Mouse (Mus musculus) ES-Bruce4 (cell line): ENCODE measurements around the gene Tekt3.

ENCODE experiments used
- CTCF ChIP-seq: IDR thresholded peaks from one replicate; pipeline ENCODE4 v1.8.1; 2011; ENCODE audit warnings: low read depth, low read length
- POLR2A ChIP-seq: IDR thresholded peaks from one replicate; pipeline ENCODE4 v1.8.1; 2011; ENCODE audit warnings: low read length; ENCODE audit not compliant: insufficient read depth

- no peak for TF ChIP-seq CTCF
- no peak for TF ChIP-seq POLR2A
Measured at GRCm38 (mm10) chr11:63103256-63103655, 41.8 kb downstream of the Tekt3 start.
